Mouse (Mus musculus) C2C12 (cell line): ENCODE data around the gene Pik3c2g.

Source experiments
- CEBPB ChIP-seq: IDR thresholded peaks from one replicate; pipeline ENCODE4 v1.6.1; 2011; ENCODE audit warnings: low read depth, mild to moderate bottlenecking, control low read depth, moderate library complexity
- CTCF ChIP-seq: IDR thresholded peaks from one replicate; pipeline ENCODE4 v1.5.1; 2011; ENCODE audit not compliant: control insufficient read depth, insufficient read depth, insufficient read length
- FOSL1 ChIP-seq: IDR thresholded peaks from one replicate; pipeline ENCODE4 v1.8.0; 2011; ENCODE audit warnings: mild to moderate bottlenecking, low read length; ENCODE audit not compliant: poor library complexity, insufficient read depth, severe bottlenecking
- MAX ChIP-seq: IDR thresholded peaks from one replicate; pipeline ENCODE4 v1.6.1; 2011; ENCODE audit warnings: mild to moderate bottlenecking, control low read depth
- MYOD1 ChIP-seq: IDR thresholded peaks from one replicate; pipeline ENCODE4 v1.6.1; 2011; ENCODE audit warnings: low read depth; ENCODE audit not compliant: control insufficient read depth, insufficient read length
- USF1 ChIP-seq: IDR thresholded peaks from one replicate; pipeline ENCODE4 v1.6.1; 2011; ENCODE audit warnings: low read depth, mild to moderate bottlenecking, control low read depth, moderate library complexity

DNA sequence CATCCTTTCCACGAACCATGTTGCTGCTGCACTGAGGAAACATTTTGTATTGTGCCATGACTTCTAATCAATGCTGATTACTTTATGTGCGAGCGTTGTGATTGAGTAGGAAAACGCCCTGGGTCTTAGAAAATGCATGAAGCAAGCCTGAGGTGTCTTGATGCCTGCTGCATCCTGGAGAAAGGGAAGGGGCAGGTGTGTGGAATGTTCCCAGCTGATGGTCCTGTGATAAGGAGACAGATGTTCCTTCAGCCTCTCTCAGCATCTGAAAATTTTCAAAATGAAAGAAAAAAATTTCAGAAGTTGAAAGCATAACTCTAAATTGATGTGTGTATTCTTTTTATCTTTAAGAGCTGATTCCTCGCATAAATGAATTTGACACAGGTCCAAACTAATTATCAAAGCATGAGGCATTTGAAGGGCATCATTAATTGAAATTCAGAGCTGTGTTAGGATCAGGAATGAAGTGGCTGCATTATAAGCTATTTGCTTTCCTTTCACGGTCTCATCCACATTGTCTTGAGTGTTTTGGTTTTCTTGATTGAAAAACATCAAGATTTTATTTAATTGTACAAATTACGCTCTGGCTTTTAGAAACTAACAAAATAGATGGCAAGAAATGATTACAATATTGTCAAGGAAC is 31.4 kb upstream of the Pik3c2g start:
- TF ChIP-seq CEBPB, result no peak
- no peak for TF ChIP-seq USF1
- no peak for TF ChIP-seq CTCF
- TF ChIP-seq MYOD1, result no peak
- no peak for TF ChIP-seq MAX
- no peak for TF ChIP-seq FOSL1
